Comparison of ENCODE assay signal across 25 mouse cellular contexts in the genomic region with DNA sequence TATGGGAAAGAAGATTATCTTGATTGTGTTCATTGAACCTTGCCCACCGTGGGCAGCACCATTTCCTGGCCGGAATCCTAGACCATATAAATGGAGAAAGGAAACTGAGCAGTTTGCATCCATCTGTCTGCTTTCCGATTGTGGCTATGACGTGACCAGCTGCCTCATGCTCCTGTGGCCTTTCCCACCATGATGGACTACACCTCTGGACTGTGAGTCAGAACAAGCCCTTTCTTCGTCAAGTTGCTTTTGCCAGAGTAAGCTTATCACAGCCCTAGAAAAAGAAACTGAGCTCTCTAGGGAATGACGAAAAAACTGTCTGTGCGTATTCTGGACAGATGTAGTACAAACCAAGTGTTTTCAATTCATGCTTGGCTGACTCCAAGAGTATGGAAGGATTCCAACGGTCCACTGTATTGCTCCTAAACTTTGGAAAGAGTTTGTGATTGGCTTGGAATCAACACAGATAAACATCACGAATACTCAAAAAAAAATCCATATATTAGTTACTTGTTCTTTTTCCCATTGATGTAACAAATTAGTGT. TPM values are rescaled to one million over a fixed set of nuclear protein-coding genes. Genes with fewer than 3 reads are reported as not detected.
DNase-seq lines count a peak whose midpoint lies in the region; ATAC-seq and TF ChIP-seq lines count a peak whose summit lies in the region.
"Had no signal": no experiment of that assay in that cellular context is flagged by ENCODE, and none has a peak within 500 bp of the region (broad histone marks: within the 10 kb centered on the region; RNA-seq: fewer than 3 reads in every experiment).

No protein-coding gene starts in this region.

- H3K4me2 ChIP-seq in intestine, postnatal 0 days (replicated peaks; ENCODE audit: low read depth) = no peak overlapping the region
- H3K4me2 ChIP-seq in intestine, embryonic 16.5 days (ENCODE audit: low read depth, low read length) = no peak overlapping the region
- H3K4me2 ChIP-seq: embryonic facial prominence, embryonic 13.5 days; heart, embryonic 15.5 days; hindbrain, embryonic 12.5 days had no signal

- H3K27me3 ChIP-seq in intestine, postnatal 0 days (replicated peaks; ENCODE audit: control insufficient read depth, insufficient read depth, low read length) = no peaks in the 10 kb centered on the region
- H3K27me3 ChIP-seq in intestine, embryonic 16.5 days (replicated peaks; ENCODE audit: control insufficient read depth, insufficient read depth, low read length) = no peaks in the 10 kb centered on the region
- H3K27me3 ChIP-seq: embryonic facial prominence, embryonic 13.5 days; heart, embryonic 15.5 days; hindbrain, embryonic 12.5 days had no signal

- peak; percentile 36 to 49 for DNase-seq in heart, adult 18-20 months
- no peak for DNase-seq in heart, postnatal 14 days
- peak; percentile 20 for DNase-seq in 3T3-L1 (ENCODE audit: low read depth, low spot score)
- peak; percentile 47 for DNase-seq in adipocyte (ENCODE audit: low spot score)
- no peak for DNase-seq in layer of hippocampus, adult 2 months (ENCODE audit: low spot score in 2 of 2)
- DNase-seq: adrenal gland, postnatal 14 days; cerebellum, adult 11-12 months; cerebellum, adult 9-10 months; cerebellum, postnatal 25 days; gastrocnemius, adult 2 months; gastrocnemius, postnatal 25 days; heart, postnatal 4 days; kidney, adult 18-20 months had no signal

- no peaks in the 10 kb centered on the region for H3K36me3 ChIP-seq in intestine, postnatal 0 days (ENCODE audit: control insufficient read depth, insufficient read depth)
- no peaks in the 10 kb centered on the region for H3K36me3 ChIP-seq in intestine, embryonic 16.5 days (ENCODE audit: control insufficient read depth, insufficient read depth, low read length)
- H3K36me3 ChIP-seq: embryonic facial prominence, embryonic 13.5 days; forebrain, embryonic 10.5 days; G1E; heart, embryonic 15.5 days; hindbrain, embryonic 12.5 days had no signal

- H3K9me3 ChIP-seq in intestine, postnatal 0 days (ENCODE audit: control insufficient read depth) = no peaks in the 10 kb centered on the region
- no peaks in the 10 kb centered on the region for H3K9me3 ChIP-seq in intestine, embryonic 16.5 days (ENCODE audit: control insufficient read depth, low read length)
- H3K9me3 ChIP-seq: embryonic facial prominence, embryonic 13.5 days; forebrain, embryonic 10.5 days; heart, embryonic 15.5 days; hindbrain, embryonic 12.5 days had no signal

- H3K27ac ChIP-seq in intestine, postnatal 0 days (ENCODE audit: low read depth, low read length) = 0 out of 2 replicates have a peak overlapping the region, but pooled peaks have one; percentile 5
- no peak overlapping the region for H3K27ac ChIP-seq in intestine, embryonic 16.5 days (ENCODE audit: low read length)
- H3K27ac ChIP-seq in layer of hippocampus, adult 2 months = no peak overlapping the region
- H3K27ac ChIP-seq: embryonic facial prominence, embryonic 13.5 days; forebrain, embryonic 10.5 days; gastrocnemius, adult 2 months; heart, embryonic 15.5 days; hindbrain, embryonic 12.5 days had no signal

- H3K4me3 ChIP-seq in intestine, postnatal 0 days (ENCODE audit: low read depth, low read length) = no peak overlapping the region
- no peak overlapping the region for H3K4me3 ChIP-seq in intestine, embryonic 16.5 days (ENCODE audit: low read length)
- H3K4me3 ChIP-seq in layer of hippocampus, adult 2 months = no peak overlapping the region
- H3K4me3 ChIP-seq: embryonic facial prominence, embryonic 13.5 days; forebrain, embryonic 10.5 days; gastrocnemius, adult 2 months; heart, embryonic 15.5 days; hindbrain, embryonic 12.5 days had no signal

- no peak for ATAC-seq in intestine, postnatal 0 days
- no peak for ATAC-seq in intestine, embryonic 16.5 days
- ATAC-seq: CD4-positive, CD25-positive, alpha-beta regulatory T cell, adult 4 months; forebrain, embryonic 14.5 days; hindbrain, embryonic 16.5 days; inflammation-experienced regulatory T-cells, adult 6 months had no signal

- no peaks in the 10 kb centered on the region for H3K4me1 ChIP-seq in intestine, postnatal 0 days (replicated peaks; ENCODE audit: control insufficient read depth, insufficient read depth, low read length)
- H3K4me1 ChIP-seq in intestine, embryonic 16.5 days (ENCODE audit: control insufficient read depth, insufficient read depth, low read length) = peaks cover 2% of the 10 kb centered on the region; the same call in 1 of the 2 replicates
- H3K4me1 ChIP-seq: embryonic facial prominence, embryonic 13.5 days; hindbrain, embryonic 12.5 days had no signal

- H3K9ac ChIP-seq in intestine, postnatal 0 days (ENCODE audit: low read depth, low read length) = no peak overlapping the region
- H3K9ac ChIP-seq in intestine, embryonic 16.5 days (ENCODE audit: low read depth, low read length) = no peak overlapping the region
- H3K9ac ChIP-seq: embryonic facial prominence, embryonic 13.5 days; heart, embryonic 15.5 days; hindbrain, embryonic 12.5 days had no signal

- 67% methylated on average over 9 of the region's 9 CpGs for WGBS in intestine, postnatal 0 days
- WGBS in intestine, embryonic 16.5 days = 77% methylated on average over 9 of the region's 9 CpGs

- no peak for TF ChIP-seq CTCF in intestine, postnatal 0 days (IDR thresholded peaks at IDR 0.05; ENCODE audit: low read depth)
- TF ChIP-seq CTCF in layer of hippocampus, adult 2 months (conservative IDR thresholded peaks at IDR 0.05) = no peak

- intact Hi-C loops in heart, postnatal 14 days (cut with DNase I) = no loop called here

RNA-seq across cellular contexts. Expression of a gene that starts 10.8 kb away (rescaled TPM):
- 1 to 10 TPM; 7.2 to 7.4 TPM for total RNA-seq in heart, adult 18-20 months (2021)
- total RNA-seq in heart, postnatal 14 days (2021) = 1 to 10 TPM; 5.7 to 5.9 TPM
- 38.8 and 41.1 TPM in 2 replicates for polyA plus RNA-seq in intestine, postnatal 0 days (2015; fragmentation: Nextera tagmentation; extraction: Ambion mirVana)
- 32.0 and 37.2 TPM in 2 replicates for polyA plus RNA-seq in intestine, embryonic 16.5 days (2015; fragmentation: Nextera tagmentation; extraction: Ambion mirVana)
- total RNA-seq in layer of hippocampus, adult 2 months (2021) = under 1 TPM; 0.46 to 0.49 TPM
- total RNA-seq: granulocyte monocyte progenitor cell, adult 5-6 weeks had no signal
- polyA plus RNA-seq: G1E had no signal

Comparison
In these comparisons a context has a peak if more than half of its experiments do, and no peak if none do; other contexts are left out.
1. DNase-seq: peak in heart, adult 18-20 months (2 of 2), 3T3-L1 (single experiment) and adipocyte (single experiment); none in heart, postnatal 14 days (0 of 2) and layer of hippocampus, adult 2 months (0 of 2).
2. RNA of a gene that starts 10.8 kb away (total RNA-seq): 7.2 to 7.4 TPM in heart, adult 18-20 months and 5.7 to 5.9 TPM in heart, postnatal 14 days; 0.46 to 0.49 TPM in layer of hippocampus, adult 2 months; every median in the first group is over 4 times any median in the second.